Mouse (Mus musculus) fat pad, adult 2 months (tissue): ENCODE measurements at regions not wholly inside any gene's neighbourhood (a gene's known extent, or its start where the extent isn't known, plus 50 kb on each side); places are given as distances from the start of the nearest gene placed in this dataset.

ENCODE experiments used
- DNase-seq: peaks from one replicate; pipeline ENCODE4 v3.0.0-alpha.2; 2011; ENCODE audit warnings: low read depth, low spot score; ENCODE audit errors: extremely low read depth

DNA sequence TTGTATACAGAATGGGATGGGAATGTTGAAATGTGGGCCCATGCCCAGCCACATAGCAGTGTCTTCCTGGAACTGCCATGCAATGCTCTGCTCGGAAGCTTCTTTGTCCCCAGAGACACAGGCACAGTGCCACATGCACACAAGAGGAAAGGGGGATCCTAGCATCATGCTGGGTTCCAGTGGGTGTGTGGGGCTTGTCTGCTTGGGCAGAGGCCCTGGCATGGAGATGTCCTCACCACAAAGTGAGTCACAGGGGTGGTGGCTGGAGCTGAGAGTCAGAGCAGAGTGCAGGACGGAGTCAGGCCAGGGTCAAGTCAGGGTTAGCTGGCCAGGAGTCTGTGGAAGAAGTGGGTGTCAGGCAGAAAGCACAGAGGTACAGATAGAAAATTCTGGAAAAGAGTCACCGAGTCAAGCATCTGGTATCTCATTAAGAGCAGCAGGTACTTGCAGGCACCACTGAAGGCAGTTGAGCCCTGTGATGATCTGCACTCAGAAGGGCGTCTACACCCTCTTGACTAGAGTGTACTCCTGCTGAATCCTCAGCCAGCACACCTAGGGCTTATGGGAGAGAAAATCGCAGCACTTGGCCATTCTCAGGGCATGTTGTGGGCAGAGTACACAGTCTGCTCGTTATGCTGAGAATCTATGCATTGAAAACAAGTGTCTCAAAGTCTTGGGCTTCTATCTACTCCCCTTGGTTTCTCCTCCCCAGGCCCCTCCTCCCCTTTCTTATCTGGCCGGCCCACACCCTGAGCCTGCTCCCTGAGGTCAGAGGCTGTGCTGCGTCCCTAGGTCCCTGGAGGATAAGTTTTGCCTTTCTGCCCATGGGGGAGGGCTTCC is 85.3 kb downstream of the Ackr3 start:
- DNase-seq, result no peak

DNA sequence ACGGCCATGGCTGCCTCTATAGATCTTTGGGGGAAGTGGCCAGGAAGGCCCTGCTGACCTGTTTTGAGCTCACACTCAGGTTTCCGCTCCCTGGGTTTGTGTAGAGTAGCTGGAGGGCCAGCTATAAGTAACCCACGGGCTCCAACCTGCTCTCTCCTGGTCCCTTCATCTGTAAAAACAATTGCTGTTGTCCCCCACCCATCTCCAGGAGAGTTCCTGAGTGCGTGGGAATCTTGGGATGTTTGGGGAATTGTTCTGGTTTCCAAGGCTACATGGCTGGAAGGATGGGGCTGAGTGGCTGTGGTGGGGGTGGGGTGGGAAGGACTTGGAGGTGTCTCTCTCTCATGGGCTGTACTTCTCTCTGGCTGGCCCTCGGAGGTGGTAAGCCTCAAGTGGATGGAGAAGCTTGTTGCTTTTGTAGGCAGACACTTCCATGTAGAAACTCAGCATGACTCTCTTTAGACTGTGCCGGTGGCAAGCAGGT is 86.0 kb downstream of the Ackr3 start:
- no peak for DNase-seq

DNA sequence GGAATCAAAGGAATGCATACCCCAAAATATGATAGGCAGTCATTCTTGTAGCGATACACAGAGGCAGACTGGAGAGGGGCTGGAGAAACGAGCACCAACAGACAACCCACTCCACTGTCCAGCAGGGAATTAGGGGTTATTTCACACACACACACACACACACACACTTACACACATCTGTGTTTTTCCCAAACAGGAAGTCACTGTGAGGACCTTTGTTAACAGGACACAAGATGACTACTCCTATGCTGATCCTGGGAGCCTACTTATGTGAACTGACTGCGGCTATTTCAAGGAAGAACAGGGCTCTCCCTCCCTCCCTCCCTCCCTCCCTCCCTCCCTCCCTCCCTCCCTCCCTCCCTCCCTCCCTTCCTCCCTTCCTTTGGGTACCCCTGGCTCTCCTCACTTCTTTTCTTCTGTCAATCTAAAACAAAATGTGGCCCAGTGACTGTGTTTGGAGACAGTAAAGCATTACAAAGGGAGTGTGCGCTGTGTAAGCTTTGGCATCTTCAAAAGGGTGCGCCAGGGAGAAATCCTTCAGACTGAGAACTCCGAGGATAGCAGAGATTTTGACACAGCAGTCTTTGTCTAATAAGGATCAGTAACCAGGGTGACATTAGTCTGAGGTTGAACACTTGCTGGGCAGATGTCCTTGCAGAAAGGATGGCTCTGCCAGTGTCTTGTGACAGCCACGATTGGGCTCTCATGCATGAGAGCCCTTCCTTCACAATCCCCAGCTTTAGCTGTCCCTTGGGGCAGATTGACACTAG is 86.8 kb downstream of the Ackr3 start:
- DNase-seq, result no peak

DNA sequence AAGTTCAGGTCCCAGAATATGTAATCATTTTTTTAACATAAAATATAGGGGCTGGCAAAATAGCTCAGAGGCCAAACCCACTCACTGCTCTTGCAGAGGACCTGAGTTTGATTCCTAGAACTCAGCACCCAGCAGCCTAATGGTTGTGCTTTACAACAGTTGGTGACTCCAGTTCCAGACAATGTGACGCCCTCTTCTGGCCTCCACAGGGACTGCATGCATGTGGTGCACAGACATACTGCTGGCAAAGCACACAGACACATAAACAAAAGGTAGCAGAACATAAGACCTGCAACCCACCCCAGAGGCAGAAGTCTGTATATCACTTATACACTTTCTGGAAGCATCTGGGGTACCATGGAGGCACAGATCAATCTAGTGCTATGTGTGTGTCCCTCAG is 87.5 kb downstream of the Ackr3 start:
- no peak for DNase-seq

DNA sequence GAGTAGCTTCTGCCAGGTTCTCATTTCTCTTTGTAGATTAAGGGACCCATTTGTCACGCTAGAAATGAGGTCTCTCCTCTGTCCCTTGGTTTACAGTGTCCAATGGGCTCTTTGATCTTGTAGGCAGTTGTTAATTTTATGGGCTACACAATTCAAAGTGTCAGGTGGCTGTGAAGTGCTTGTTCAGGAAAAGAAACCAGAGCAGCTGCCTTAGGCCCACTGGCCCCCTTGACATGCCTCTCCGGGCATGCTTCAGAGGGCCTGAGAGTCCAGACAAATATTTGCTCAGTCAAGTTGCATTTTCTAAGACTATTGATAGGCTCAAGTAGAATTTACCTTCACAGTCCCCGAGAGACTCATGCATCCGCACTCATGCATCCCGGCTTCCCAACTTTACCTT is 94.0 kb downstream of the Ackr3 start:
- no peak for DNase-seq

DNA sequence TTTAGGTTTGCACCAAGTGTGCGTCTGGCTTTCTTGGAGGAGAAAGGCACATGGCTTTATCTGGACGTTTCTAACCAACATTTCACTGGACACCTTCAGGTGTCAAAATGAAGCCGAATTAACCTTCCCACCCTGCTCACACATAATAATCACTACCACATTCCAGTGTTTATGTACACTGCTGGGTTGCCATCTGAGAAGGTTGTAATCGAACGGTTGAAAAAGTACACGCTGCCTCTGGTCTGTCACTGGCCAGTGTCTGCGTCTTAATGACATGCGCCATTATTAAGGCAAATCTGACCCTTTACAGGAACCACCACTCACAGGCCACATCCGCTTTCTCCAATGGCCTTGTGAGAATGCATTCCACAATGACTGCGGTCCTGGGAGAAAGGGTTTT is 96.4 kb downstream of the Ackr3 start:
- DNase-seq, result no peak

DNA sequence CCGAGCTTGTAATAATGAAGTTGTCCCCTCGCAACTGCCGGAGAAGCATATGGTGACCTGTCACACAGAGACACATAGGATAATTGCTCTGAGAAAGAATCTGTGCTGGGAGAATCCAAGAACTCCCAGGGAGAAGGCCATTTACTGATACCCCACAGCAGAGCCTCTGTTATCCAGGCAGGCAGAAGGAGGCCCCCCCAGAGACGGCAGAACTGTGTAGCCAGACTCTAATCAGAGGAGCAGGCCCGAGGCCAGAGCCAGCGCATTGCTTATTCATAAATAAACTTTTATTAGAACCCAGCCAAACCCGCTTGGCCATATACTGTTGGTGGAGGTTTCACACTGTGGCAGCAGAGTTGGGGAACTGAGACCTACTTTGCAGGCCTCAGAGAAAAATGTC is 100.6 kb downstream of the Ackr3 start:
- no peak for DNase-seq

DNA sequence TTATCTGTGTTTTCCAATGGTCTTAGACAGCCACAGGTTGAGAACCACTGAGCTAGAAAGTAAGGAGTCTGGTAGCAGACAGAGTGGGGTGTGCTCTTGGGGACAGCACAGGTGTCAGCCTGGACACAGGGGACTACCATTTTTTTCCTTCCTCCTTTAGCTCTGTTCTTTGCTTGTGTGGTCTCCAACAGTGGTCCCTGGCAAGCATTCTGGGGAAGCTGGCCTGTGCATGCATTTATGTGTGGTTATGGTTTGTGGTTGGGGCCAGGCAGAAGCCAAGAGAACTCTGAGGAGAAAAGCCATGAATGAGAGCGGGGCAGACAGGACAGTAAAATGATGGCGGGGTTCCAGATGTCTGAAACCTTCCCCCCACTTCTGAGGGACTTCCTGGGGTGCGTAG is 107.2 kb downstream of the Ackr3 start:
- no peak for DNase-seq

DNA sequence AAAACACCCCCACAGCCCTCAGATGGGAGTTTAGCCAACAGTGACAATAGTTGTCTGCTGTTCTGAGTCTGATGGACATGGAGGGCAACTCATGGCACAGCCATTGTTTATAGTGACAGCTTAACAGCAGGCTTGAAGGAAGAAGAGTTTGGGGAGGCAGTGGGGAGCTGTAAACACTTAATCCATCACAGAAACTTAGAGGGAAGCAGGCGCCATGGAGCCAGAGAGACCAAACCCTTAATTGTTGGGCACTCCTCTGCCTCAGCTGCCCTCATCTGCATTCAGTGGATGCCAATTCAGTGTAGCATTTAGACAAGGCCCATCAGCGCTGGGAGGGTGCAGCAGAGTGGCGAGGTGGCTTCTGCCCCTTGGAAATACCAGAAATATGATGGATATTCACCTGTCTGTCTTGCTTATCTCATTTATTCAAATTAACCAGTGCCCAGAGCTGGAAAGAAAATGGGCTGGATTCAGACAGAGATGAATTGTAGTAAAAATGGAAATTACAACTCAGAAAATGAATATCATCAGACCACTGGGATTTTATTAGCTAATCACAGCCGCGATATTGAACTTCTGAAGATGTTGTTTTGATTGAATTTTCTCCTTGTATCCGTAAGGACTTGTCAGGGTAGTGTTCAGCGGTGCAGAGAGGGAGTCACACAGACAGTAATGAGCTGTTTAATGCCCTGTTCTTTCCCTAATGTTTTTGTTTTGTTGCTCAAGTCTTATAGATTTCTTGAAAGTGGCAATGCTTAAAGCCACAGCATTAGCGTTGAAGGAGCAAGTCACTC is 108.1 kb downstream of the Ackr3 start:
- DNase-seq, result no peak

DNA sequence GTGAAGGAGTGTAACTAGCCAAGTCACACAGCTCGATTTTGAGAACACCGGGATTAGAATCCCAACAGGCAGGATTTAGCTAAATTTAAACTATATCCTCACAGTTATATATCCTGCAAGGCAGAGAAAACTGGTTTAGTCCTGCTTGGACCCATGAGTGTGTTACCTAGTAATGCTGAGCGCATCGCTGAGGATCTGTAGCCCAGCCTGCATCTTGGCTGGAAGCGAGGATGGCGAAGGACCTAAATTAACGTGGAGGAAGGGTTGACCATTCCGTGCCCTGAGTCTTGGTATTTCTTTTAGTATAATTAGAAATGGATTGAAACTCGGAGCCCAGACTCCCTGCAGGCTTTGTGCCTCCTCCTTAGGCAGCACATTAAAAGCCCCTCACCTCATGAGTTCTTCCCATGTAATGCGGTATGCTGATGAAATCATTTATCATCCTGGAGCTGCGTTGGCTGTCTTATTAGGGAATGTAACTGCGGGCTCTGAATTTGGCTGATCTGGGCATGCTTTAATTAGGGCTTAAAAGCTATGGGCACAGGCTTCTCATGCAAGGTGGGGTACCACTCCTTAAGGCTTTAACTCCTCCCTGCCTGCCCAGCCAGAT is 110.1 kb downstream of the Ackr3 start:
- no peak for DNase-seq

DNA sequence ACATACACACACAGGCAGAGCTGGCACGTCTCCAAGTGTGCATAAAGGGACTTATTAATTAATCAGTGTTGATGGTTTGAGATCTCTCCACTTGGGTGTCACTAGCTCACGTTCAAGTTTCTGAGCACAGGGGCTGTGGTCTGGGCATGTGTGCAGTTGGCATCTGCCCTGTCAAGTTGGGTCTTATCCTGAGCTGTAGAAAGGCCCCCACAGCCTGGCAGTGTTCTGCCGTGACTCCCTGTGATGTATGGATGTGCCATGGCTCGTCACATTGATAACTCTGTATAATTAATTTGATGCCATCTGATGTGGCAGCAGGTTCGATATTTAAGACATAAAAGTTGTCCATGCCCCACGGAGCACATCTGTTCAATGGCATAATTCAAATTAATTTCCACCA is 114.1 kb downstream of the Ackr3 start:
- DNase-seq, result no peak

DNA sequence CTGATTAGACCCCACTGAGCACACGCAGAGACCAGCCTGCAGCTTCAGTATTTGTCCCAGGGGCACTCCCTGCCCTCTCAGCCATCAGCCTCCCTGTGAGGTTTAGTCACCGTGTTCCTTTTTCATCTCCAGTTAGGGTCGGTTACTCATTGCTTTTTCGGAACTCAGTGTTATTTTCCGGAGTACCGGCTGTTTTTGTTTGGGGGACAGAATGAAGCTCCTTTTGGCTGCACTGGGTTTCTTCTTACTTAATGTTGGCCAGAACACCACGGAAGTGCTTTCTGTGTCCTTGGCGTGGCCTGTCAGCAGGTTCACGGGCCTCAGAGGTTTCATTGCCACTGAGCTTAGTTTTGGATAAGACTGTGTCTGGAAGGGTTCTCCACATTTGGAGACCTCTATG is 114.7 kb downstream of the Ackr3 start:
- no peak for DNase-seq

DNA sequence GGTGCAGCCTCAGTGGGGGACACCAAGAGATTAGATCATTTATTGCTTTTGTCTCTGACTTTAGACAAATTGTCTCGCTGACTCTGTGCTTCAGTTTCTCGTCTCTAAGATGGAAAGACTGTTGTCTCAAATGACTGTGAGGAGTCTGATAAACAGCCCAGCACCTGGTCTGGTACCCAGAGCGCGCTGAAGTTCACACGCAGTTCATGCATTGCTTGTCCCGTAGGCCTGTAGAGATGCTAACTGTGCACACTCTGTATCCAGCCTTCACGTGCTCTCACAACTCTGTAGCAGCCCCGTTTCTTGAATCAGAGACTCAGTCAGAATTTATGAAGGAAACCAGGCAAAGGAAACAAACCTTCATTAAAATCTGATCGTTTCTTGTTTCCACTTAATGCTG is 116.7 kb downstream of the Ackr3 start:
- no peak for DNase-seq

DNA sequence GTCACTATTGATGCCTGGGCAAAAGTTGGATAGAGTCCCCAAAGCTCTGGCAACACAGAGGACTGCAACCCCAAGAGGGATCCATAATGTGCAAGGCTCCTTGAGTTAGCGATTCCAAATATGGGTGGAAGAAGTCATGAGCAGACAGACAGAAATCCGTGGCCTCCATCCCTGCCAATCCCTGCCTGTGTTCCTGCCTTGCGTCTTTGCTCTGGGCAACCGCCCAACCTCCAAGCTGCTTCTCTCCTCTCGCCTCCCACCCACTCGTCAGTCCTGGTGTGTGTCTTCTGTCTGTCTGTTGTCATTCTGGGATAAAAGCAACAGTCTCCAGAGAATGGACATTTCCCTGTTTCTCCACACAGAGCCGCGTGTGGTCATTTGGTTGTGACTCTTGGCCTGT is 117.7 kb downstream of the Ackr3 start:
- no peak for DNase-seq

DNA sequence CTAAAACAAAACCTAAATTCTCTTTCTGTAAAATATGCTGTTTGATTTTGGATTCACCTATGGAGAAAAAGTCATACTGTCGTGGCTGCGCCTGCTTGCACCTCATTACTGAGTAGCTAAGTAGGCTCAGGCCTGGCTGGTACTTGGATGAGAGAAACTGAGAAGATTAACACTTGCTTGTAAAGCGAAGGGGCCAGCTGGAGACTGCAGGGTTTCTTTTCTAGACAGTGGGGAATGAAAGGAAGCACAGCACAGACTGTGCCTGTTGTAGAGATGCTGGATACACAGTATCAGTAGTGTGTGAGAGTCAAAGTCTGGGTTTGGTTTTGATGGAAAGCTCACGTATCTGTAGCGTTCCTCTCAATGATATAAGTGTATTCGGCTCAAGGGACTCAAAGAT is 123.5 kb downstream of the Ackr3 start:
- no peak for DNase-seq

DNA sequence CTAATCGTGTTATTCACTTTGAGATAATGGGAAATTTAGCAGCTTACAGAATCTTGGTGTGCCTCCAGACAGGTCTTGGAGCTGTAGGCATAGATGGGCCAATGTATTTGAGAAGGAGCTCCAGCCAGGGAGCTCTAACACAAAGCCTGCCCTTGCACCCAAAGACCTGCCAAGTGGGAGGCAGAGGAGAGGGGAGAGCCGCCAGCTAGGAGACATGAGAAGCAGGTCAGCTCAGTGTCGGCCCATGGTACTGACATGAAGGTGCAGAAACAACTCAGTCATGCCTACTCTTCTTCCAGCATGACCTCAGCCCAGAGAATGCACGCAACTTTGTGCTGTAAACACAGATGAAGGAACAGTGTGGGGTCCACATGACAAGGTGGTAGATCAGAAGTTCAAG is 128.8 kb downstream of the Ackr3 start:
- no peak for DNase-seq

DNA sequence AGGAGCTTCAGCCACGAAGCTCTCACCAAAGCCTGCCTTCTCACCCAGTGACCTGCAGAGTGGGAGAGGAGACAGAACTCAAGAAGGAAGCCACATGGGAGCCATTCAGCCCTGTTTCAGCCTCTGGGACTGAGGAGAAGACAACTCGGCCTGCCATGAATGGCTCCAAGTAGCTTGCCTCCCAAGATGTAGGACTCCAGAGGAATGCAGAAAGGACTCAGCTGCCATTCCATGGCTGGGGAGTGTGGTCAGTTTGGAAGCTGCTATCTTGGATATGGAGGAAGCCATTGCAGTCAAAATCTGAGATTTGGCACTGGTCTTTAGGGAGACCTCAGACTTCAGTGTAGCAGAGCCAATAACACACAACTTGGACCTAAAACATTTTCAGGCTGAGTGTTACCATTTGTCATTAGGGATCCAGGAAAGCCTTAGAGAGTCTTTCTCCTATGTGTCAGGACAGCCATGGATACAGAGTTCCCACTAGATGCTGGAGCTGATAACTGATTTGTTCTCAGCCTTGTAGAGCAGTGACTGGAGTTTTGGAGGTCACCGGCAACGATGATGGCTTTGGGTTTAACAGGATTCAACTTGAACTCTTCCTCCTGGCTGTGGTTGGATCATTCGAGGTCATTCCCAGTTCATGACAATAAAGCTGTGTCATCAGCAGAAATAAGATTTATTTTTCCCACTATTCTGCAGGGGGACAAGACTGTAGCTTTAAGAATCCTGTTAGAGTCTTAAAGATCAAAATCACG is 130.1 kb downstream of the Ackr3 start:
- no peak for DNase-seq

DNA sequence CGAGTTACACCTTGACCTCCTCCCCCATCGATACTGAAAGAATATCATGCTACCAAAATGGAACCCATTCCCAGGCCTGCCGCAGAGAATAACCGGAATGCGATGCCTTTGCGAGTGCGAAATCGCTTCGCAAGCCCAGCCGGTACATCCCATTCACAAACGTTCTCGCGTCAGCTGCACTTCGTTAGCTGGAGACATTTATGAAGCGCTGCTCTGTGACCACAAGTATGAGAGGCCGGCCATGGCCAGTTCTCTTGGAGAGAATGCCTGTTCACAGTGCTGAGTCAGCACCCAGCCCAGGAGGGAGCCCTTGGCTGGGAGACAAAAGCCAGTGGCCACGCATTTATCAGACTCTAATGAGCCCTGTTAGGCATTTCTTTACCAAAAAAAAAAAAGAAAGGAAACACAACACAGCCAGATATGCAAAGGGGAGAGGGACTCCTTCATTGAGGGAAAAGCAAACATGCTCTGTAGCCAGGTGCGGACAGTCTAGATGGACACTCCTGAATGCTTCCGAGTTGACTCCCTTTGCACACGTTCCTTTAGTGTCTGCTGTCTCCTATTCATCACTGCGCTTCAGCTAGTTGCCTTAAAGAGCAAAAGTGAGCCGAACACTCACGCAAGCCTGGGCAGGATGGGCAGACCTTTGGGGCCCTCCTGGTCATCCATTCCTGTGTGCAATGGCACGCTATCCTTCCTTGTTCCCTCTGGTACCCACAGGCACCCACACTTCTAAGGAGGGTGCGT is 131.4 kb downstream of the Ackr3 start:
- DNase-seq, result no peak

DNA sequence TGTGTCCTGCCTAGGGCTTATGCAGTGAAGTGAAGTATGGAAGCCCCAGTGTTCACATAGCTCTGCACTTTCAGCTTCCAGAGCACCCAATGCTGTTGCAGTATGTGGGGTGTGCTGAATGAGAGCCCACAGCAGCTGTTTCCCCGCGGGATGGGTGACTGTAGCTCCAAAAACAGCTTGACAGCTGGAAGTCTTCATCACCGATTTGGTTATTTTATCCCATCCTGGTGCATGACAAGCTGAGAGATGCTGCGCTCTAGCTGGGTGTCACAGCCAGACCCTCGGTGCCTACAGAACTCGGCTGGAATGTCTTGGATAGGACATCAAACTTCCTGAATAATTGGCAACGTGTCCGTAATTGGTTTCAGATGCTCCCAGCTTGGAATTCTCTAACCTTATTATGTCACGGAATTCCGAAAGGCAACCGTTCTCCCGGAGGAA is 134.1 kb downstream of the Ackr3 start:
- no peak for DNase-seq

DNA sequence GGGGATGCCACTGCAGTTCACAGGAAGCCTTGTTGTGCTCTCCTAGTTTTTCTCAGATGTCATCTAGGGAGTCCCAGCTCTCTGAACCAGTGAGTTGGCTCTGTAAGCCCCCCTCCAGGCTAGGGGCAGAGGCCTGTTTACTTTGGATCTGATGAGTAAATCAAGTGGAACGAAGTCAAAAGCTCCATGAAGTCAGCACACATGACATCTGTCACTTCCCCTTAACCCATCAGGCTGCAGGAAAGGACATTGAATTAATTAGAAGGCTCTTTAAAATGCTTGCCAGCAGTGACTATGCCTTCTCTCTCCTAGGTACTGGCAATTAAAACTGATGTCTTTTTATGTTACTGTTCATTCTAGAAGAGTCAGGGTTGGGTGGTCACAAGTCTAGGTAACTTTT is 138.6 kb downstream of the Ackr3 start:
- DNase-seq, result no peak
